Mouse (Mus musculus) cortical plate, adult 2 months (tissue): ENCODE measurements at regions not wholly inside any gene's neighbourhood (a gene's known extent, or its start where the extent isn't known, plus 50 kb on each side); places are given as distances from the start of the nearest gene placed in this dataset.

Experiments
- CTCF ChIP-seq: fragments of 200-500 bp; IDR thresholded peaks from 2 replicates; pipeline ENCODE4 v1.5.1; 2011; ENCODE audit warnings: mild to moderate bottlenecking, control low read depth, low read length; ENCODE audit not compliant: insufficient read depth; ENCODE audit errors: extremely low read depth
- POLR2A ChIP-seq: fragments of 200-500 bp; IDR thresholded peaks from 2 replicates; pipeline ENCODE4 v1.6.1; 2011; ENCODE audit warnings: mild to moderate bottlenecking, low read length, control low read depth; ENCODE audit not compliant: insufficient read depth; ENCODE audit errors: extremely low read depth

GRCm38 (mm10) chr3:15219275-15219674 lies 112.8 kb downstream of the Gm9733 start:
- TF ChIP-seq CTCF (no peak), POLR2A (no peak)
